Mouse (Mus musculus) spleen, adult 18-20 months (tissue): Measurements from ENCODE around the gene Bad.
A peak's percentile ranks its signal among the peaks of the same experiment; 100 is the strongest.
"Not testable (repeated sequence)": the region's sequence is repeated elsewhere in the genome, so short reads cannot be mapped to it uniquely, and the experiment has no call there.

Source experiments
- DNase-seq, 2 experiments: peaks; one replicate each; pipeline ENCODE4 v3.0.0; 2022; ENCODE audit warnings: mixed read lengths in 2 of 2

Gene Bad

GRCm38 (mm10) chr19:6941372-6942248 lies at the start of gene Bad:
Bad (plus strand) TSS chr19:6941861.
- peak; percentile 88 to 94 for DNase-seq

- no peak for DNase-seq
These were observed 49.1 kb upstream of the Bad start for GRCm38 (mm10) chr19:6892512-6892911.

DNA sequence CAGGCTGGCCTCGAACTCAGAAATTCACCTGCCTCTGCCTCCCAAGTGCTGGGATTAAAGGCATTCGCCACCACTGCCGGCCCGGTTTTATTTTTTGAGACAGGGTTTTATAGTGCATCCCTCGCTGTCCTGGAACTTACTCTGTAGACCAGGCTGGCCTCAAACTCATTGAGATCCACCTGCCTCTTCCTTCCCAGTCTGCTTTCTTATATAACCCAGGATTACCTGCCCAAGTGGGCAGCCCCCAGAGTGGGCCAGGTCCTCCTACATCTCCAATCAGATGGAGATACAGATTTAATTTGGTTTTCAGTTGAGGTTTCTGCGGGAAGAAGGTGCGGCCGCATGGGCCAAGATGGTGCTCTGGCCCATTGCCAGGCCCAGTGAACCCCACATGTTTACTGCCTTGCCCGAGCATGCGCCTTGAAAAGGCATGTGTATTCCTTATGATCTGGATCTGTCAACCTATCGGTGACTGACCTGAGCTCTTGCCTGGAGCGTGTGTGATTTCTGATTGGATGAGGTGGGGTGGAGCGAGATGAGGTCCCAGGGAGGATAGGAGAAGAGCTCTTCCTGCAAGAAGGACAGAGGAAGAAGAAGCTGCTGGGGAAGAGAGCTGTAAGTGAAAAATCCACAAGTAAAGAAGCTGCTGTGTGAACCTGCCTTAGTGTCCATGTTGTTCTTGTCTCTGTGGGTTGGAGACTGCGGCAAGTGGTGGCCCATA lies 47.8 kb upstream of the Bad start:
- DNase-seq, result no peak

DNA sequence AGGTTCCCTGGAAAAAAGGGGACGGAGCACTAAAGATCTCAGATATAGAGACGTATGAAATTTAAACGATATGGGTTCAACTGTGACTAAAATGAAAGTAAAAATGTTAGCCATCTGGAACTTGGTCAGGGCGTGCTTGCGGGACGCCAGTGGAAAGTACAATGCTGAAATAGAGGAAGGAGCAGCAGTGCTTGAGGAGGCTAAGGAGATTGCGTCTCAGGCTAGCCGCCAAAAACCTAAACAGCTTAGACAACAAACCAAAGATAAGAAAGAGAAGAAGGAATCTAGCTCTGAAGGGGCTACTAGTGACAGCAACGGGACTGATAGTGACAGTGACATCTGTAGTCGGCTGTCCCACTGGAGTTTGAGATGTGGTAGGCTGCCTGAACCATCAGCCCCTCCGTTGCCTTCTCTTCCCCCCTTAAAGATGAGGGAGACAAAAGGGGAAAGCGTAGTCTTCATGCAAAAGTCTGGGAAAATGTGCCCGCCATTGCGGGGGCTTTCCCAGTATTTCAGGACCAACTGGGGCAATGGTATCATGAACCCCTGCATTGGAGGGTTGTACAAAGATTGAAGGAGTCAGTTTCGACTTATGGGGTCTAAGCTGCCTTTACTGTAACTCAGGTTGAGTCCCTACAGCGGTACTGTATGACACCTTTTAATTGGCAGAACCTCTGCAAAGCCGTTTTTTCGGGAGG lies 45.9 kb upstream of the Bad start:
- not testable (repeated sequence) for DNase-seq

- DNase-seq, result no peak
These were observed 42.0 kb upstream of the Bad start for GRCm38 (mm10) chr19:6899641-6900040.

GRCm38 (mm10) chr19:6903031-6903430 lies 38.6 kb upstream of the Bad start:
- DNase-seq, result no peak

- no peak for DNase-seq
These were observed 36.8 kb upstream of the Bad start for GRCm38 (mm10) chr19:6904846-6905245.

DNA sequence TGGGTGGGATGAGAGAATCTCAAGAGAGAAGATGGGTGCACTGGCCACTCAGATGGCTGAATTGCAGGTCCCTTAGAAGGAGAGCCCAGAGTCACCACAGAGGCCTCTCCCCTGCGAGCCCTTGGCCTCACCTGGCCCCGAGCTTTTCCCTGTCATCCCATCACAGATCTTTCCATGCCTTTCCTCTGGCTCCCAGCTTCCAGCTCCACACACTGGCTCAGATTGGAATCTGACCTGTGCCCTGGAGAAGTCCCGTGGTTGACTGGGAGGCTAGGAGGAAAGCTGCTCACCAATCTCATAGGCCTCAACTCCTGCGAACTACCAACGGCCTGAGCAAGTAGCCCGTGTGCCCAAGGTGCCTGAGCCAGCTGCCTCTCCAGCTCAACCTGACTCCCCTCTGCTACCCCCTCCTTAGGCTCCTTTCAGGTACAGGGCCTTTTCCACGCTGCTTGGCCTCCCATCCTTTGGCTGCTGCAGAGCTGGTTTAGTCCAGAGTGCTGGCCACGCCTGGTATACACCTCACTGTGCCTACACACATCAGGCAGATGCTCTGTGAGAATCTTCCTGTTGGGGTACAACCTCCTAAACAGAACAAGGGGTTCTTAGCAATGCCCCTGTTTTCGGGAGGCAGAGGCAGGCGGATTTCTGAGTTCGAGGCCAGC lies 36.0 kb upstream of the Bad start:
- DNase-seq, result no peak

GRCm38 (mm10) chr19:6906199-6906598 lies 35.5 kb upstream of the Bad start:
- DNase-seq, result no peak

GRCm38 (mm10) chr19:6907094-6907493 lies 34.6 kb upstream of the Bad start:
- DNase-seq, result no peak

- no peak for DNase-seq
These were observed 33.7 kb upstream of the Bad start for GRCm38 (mm10) chr19:6907811-6908540.

DNA sequence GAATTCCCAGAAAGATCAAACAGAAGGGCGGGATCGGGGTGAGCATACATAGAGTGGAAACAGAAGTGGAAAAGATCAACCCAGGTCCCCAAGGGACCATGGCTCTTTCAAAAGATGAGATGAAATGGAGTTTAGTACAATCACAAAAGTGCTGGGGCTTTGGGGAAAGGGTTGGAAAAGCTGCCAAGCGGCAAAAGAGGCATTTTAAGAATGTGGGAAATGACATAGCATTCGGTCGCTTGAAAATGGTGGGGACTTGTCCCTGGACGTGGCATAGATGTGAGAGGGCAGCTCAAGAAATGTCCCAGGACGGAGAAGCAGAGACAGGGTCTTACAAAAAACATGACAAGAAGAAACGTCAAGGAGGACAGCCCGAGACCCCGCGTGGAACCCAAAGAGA lies 32.6 kb upstream of the Bad start:
- no peak for DNase-seq

- peak; percentile 84 to 86 for DNase-seq
These were observed 32.0 kb upstream of the Bad start, which contains the start of the genes Trmt112 and Prdx5 for GRCm38 (mm10) chr19:6909507-6910289. Trmt112 (plus strand) TSS chr19:6909698. Prdx5 (minus strand) TSS chr19:6910106.

- peak; percentile 55 for DNase-seq
These were observed 31.4 kb upstream of the Bad start for GRCm38 (mm10) chr19:6910306-6910705.

GRCm38 (mm10) chr19:6911101-6912074 lies 30.3 kb upstream of the Bad start:
- DNase-seq, result no peak

- no peak for DNase-seq
These were observed 29.3 kb upstream of the Bad start for GRCm38 (mm10) chr19:6912205-6912970.

DNA sequence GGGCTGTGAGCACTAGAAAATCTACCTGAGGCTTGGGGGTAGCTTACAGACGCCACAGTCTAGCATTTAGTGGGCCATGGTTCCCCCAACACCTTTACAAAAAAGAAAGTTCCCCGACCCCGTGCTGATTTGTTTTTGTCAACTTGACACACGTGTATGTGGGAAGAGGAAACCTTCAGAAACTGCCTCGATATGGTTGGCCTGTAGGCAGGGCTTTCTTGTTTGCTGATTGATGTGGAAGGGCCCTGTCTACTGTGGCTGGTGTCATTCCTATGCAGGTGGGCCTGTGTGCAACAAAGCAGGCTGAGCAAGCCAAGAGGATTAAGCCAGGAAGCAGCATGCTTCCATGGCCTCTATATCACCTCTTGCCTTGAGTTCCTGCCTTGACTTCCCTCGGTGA lies 28.6 kb upstream of the Bad start:
- DNase-seq, result no peak

DNA sequence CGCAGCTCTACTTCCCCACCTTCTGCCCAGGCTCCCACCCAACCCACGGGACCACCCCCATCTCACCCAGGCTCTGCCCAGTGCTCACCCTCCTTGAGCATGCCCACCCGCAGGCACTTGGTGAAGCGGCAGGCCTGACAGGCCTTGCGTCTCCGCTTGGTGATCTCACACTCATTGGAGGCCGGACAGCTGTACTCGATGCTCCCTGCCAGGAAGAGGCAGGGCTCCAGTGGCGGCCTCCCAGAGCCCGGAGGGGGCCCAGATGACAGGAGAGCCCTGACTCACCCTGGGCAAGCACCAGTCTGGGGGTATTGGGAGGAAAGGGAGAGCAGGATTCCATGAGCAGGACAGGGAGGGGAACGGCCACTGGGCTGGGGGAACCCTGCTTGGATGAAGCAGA lies 27.7 kb upstream of the Bad start:
- no peak for DNase-seq

DNA sequence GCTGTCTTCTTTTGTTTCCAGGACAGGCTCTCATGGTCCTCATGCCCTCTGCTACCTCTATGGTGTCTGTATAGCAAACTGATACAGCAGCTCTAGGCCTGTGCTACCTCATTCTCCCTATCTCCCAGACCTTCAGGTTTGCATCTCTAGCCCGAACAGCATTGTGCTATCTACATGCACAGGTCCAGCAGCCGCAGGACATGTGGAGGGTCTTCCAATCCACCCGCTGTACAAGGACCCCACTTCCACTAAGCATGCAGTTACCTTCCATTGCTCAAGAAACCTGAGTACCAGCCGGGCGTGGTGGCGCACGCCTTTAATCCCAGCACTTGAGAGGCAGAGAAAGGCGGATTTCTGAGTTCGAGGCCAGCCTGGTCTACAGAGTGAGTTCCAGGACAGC lies 27.1 kb upstream of the Bad start:
- DNase-seq, result no peak
